ENCODE assay signal across 8 mouse cellular contexts in the genomic region with DNA sequence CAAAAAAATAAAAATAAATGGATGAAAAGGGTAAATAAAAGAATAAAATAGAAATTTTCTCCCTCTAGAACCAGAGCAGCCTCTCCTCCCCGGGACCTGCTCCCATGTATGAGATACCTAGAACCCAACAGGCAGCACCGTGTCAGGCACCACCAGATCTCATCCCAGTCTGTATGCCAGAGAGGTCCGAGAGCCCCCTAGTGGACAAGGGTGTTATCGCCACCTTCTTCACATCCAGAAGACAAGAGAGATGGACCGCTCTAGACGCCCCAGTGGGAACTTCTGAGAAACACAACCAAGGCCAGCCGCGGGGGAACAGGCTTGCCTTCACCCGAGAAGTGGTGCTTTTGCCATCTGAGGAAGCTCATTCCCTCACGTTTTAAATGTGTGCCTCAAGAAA. TPM values are rescaled to one million over a fixed set of nuclear protein-coding genes. Genes with fewer than 3 reads are reported as not detected.
A peak's percentile ranks its signal among the peaks of the same experiment; 100 is the strongest.
DNase-seq lines count a peak whose midpoint lies in the region; ATAC-seq lines count a peak whose summit lies in the region.

No protein-coding gene starts in this region.

- H3K9me3 ChIP-seq in forebrain, embryonic 14.5 days (replicated peaks; ENCODE audit: control insufficient read depth, low read length), result peaks cover 5% of the 10 kb centered on the region; the same call in 1 of the 2 replicates
- 0 out of 2 replicates have a peak, but pooled peaks cover 10% of the 10 kb centered on the region for H3K9me3 ChIP-seq in liver, embryonic 12.5 days (replicated peaks)

- H3K4me3 ChIP-seq in forebrain, embryonic 14.5 days (ENCODE audit: low read depth, low read length), result no peak overlapping the region
- no peak overlapping the region for H3K4me3 ChIP-seq in liver, embryonic 12.5 days

- no peak overlapping the region for H3K9ac ChIP-seq in forebrain, embryonic 14.5 days (ENCODE audit: low read length)
- H3K9ac ChIP-seq in liver, embryonic 12.5 days, result no peak overlapping the region

- no peaks in the 10 kb centered on the region for H3K27me3 ChIP-seq in forebrain, embryonic 14.5 days (replicated peaks; ENCODE audit: control insufficient read depth, insufficient read depth, low read length)
- peaks cover 20% of the 10 kb centered on the region; the same call in 1 of the 2 replicates for H3K27me3 ChIP-seq in liver, embryonic 12.5 days (replicated peaks)

- 22% methylated on average over 10 of the region's 10 CpGs for WGBS in forebrain, embryonic 14.5 days
- WGBS in liver, embryonic 12.5 days (ENCODE audit: insufficient replicate concordance), result 10% methylated on average over 10 of the region's 10 CpGs

- no peak overlapping the region for H3K4me2 ChIP-seq in forebrain, embryonic 14.5 days (ENCODE audit: low read length)
- H3K4me2 ChIP-seq in liver, embryonic 12.5 days, result no peak overlapping the region

- H3K36me3 ChIP-seq in forebrain, embryonic 14.5 days (ENCODE audit: control insufficient read depth, insufficient read depth, low read length), result no peaks in the 10 kb centered on the region
- H3K36me3 ChIP-seq in liver, embryonic 12.5 days, result no peaks in the 10 kb centered on the region

- peak; percentile 79 for DNase-seq in A20 (ENCODE audit: low read depth, low spot score)
- peak; percentile 95 for DNase-seq in ES-CJ7 (ENCODE audit: low read depth, low spot score)
- DNase-seq in forebrain, embryonic 14.5 days (ENCODE audit: low spot score), result peak; percentile 72
- DNase-seq in kidney, postnatal 10 days, result peak; percentile 83
- peak; percentile 80 for DNase-seq in retina, postnatal 1 day
- DNase-seq in thymus, postnatal 4 days, result peak; percentile 80

- H3K27ac ChIP-seq in forebrain, embryonic 14.5 days (ENCODE audit: low read depth, low read length), result no peak overlapping the region
- no peak overlapping the region for H3K27ac ChIP-seq in liver, embryonic 12.5 days

- peak; percentile 70 for ATAC-seq in cerebellum, adult (ENCODE audit: insufficient number of reproducible peaks, low FRiP score, low TSS enrichment)
- ATAC-seq in forebrain, embryonic 14.5 days, result peak; percentile 15; the same call in 1 of the 2 replicates
- ATAC-seq in liver, embryonic 12.5 days, result peak; percentile 46; the same call in 1 of the 2 replicates

- no peaks in the 10 kb centered on the region for H3K4me1 ChIP-seq in forebrain, embryonic 14.5 days (ENCODE audit: control insufficient read depth, insufficient read depth, low read length)
- H3K4me1 ChIP-seq in liver, embryonic 12.5 days, result no peaks in the 10 kb centered on the region

RNA-seq across cellular contexts. Expression of gene Dhrs4, which starts 20.3 kb away (rescaled TPM):
- polyA plus RNA-seq in forebrain, embryonic 14.5 days (2014; fragmentation: Nextera tagmentation; extraction: Ambion mirVana), result 26.8 and 31.1 TPM in 2 replicates
- polyA plus RNA-seq in liver, embryonic 12.5 days (2016; fragmentation: Nextera tagmentation; extraction: Ambion mirVana), result 76.6 and 77.0 TPM in 2 replicates

RNA-seq across cellular contexts. Expression of gene Carmil3, which starts 32.2 kb away (rescaled TPM):
- 21.9 and 26.5 TPM in 2 replicates for polyA plus RNA-seq in forebrain, embryonic 14.5 days (2014; fragmentation: Nextera tagmentation; extraction: Ambion mirVana)
- 0.91 and 1.8 TPM in 2 replicates for polyA plus RNA-seq in liver, embryonic 12.5 days (2016; fragmentation: Nextera tagmentation; extraction: Ambion mirVana)

RNA-seq across cellular contexts. Expression of gene Cpne6, which starts 52.0 kb away (rescaled TPM):
- polyA plus RNA-seq in forebrain, embryonic 14.5 days (2014; fragmentation: Nextera tagmentation; extraction: Ambion mirVana), result 4.5 and 7.4 TPM in 2 replicates
- 0.13 TPM in 1 of 2 replicates, not detected in the other for polyA plus RNA-seq in liver, embryonic 12.5 days (2016; fragmentation: Nextera tagmentation; extraction: Ambion mirVana)

Comparison
In these comparisons a context has a peak if more than half of its experiments do, and no peak if none do; other contexts are left out.
1. ATAC-seq: peak in every context shown above with its lines; median percentile 70 in cerebellum, adult; 46 in liver, embryonic 12.5 days; 15 in forebrain, embryonic 14.5 days.